Mouse (Mus musculus) urinary bladder, adult 2 months (tissue): ENCODE results near the gene Slc22a28. TPM values are rescaled to one million over a fixed set of nuclear protein-coding genes. Genes with fewer than 3 reads are reported as not detected.
"Not testable (repeated sequence)": the region's sequence is repeated elsewhere in the genome, so short reads cannot be mapped to it uniquely, and the experiment has no call there.

Experiments used
- DNase-seq: peaks from one replicate; pipeline ENCODE4 v3.0.0; 2022; ENCODE audit warnings: low spot score
- polyA plus RNA-seq: library from polyadenylated mRNA; depleted of rRNA; stranded (reverse); fragments of >200 nt; gene quantifications from 2 replicates; pipeline ENCODE4 v1.2.3, GENCODE M21; 2012; rRNA removed

Slc22a28 gene
- not detected in 2 replicates for polyA plus RNA-seq

DNA sequence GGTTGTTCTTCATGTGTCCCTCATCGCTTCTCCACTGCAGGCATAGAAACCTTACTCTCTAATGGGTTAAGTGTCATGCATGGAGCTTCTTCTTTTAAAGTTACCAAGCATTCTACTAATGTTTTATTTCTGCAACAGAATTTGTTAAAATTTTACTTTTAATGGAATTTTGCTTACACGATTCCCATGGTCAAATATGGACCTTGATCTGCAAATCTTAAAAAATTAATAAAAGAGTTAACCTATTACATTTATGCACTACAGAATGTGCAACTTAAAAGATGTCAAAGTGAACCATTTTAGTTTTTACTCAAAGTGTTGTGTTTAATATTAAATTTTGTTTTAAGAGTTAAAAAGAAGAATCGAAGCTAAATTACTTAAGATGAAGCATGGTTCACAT lies at the start of gene Slc22a28:
Gene Slc22a28, minus strand, starts transcription at position 102 of the 400 bp plus-strand sequence.
- DNase-seq = not testable (repeated sequence)

DNA sequence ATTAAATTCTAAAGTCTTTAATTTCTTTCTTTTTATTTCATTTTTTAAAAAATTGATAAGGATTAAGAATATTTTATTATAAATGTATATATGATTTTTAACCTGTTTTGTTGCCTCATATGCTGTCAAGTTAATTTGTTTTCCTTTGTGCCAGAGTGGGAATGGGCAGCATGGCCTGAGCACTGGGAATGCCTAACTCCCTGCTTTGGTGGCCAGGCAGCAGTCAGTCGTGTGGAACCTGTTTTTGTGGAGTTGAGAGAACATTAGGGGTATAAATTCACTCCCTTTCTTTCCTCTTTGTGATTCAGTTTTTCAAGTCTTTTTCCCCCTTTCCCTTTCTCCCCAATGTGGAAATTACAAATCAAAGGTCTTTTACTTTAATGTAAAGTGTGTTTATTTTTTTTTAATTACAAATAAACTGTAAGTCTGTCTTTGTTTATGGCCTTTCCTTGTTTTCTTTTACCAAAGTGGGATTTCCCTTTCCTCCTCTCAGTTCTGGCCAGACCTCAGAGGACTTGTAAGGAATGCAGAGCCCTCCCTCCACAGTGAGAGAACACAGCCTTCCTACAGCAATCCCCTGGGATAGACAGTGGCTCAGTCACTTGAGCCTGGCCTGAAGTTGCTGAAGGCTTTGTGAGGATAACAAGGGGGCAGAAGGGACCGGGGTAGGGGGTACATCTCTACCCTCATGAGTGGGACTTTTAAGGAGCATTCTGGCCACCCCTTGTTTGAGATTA lies 17.2 kb upstream of the Slc22a28 start:
- no peak for DNase-seq

DNA sequence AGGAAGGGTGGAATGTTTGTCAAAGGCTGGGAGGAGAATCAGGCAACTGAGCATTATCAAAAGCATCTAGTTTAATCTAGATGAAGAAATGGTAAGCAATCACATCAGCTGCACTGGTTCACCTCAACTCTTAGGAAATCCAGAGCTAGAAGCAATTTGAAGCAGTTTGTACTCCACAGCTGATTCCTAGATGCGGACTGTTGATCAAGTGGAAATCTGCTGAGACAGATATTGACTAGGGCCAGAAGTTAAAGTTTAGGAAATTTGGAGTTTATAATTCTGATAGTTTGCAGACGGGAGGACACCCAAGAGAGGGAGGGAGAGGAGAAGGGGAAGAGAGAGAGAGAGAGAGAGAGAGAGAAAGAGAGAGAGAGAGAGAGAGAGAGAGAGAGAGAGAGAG lies 10.9 kb upstream of the Slc22a28 start:
- not testable (repeated sequence) for DNase-seq

DNA sequence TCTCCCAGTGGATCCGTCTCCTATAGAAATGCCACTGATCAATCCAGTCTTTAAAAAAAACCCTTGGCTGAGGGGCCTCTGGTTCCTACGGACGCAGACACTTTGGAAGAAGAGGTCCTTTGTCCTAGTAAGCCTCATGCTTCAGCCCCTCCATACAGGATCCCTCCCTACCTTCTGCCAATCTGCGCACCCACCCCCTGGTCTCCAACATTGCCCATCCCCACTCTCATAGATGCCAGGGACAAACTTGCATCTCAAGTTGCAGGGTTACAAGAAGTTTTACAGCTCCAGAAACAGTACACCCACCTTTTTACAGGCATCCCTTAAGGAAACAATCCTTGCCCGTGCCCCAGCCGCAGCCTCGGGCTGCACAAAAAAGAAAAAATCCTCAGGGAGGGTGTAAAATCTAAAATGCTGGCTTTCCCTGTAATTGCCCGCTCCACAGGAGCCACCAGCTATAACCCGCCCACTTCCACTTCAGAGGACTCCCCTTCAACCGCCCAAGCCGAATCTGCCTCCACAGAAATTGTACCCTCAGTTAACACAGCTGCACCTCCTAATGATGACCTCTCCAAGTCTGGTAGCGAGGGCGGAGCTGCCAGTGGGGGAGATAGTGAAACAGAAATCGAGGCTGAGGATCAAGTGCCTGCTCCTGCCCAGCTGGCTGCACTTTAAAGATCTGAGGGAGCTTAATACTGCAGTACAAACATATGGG lies 2.5 kb upstream of the Slc22a28 start:
- DNase-seq = not testable (repeated sequence)

DNA sequence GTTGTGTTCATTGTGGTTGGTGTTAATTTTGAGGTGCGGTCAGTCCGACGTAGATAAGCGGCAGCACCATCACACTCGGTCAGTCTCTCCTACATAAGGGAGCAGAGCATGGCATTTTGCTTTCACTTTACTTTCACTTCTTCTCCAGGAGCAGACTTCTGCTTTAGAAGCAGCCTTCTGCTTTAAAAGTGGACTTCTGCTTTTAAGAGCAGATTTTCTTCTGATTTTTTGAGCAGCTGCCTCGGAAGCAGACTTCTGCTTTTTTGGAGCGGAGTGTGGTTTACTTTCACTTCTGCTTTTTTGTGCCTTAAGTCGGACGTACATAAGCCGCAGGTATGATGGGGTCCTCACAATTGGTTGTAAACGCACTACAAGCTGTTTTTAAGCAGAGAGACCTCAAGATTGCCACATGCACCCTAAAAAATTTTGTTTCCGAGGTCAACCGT lies 111.9 kb downstream of the Slc22a28 start:
- DNase-seq = no peak

DNA sequence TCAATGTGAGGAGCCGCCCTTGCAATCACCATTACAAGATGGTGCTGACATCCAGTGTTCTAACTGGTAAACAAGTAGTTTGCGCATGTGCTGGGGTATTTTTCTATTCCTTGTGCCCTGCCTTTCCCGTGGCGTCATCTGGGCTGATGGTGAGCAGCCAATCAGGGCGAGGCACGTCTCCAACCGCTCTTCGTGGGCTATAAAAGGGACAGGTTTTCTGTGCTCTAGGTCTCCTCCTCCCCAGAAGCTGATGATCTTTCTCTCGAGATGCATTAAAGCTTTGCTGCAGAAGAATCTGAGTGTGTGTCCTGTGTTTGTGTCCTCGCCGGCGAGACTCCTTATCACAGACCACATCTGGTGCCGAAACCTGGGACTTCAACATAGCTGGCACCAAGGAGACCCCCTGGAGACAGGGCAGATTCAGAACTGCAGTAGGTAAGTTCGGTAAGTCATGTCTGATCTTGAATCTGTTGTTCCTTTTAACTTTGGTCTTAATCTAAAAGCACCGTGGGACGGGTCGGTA lies 112.4 kb downstream of the Slc22a28 start:
- not testable (repeated sequence) for DNase-seq

DNA sequence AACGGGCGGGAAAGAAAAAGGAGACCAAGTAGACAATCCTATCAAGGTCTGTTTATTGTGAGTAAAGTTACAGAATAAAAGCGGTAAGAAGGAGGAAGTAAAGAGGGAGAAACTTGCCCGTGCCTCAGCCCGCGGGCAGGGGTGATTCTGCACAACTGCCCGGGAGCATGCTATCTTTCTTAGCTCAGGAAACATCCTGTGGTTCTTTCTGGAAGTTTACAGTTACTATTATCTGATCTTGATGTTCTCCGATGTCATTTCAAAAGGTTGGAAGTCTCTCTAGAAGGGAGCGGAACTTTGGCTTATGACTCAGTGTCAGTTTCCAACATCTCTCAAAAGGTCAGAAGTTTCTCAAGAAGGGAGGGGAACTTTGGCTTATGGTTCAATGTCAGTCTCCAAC lies 113.2 kb downstream of the Slc22a28 start:
- DNase-seq = not testable (repeated sequence)

Other genes starting within 250 kb of the Slc22a28 start
- gene Slc22a27, start 166.0 kb downstream of the Slc22a28 start, polyA plus RNA-seq = not detected in 2 replicates
- 0.06 and 0.08 TPM in 2 replicates for gene Slc22a29, start 86.9 kb upstream of the Slc22a28 start, polyA plus RNA-seq